8 mouse cellular contexts compared by ENCODE assay signal in the genomic region with DNA sequence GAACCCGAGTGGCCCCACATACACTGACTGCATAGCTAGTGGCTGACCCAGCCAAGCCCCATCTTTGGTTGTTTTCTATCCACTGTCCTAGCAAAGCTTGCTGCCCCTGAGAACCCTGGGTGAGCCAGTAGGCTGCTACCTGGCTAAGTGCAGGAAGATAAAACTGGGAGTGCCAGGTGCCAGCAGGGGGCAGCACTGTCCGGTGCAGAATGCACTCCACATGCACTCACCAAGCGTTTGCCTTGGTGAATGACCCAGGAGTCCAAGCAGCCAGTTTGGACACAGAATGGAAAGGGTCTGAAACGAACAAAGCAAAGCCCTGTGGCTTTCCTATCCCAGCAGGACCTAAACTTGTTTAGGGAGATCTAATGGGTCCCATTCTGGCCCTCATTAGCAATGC. TPM values are rescaled to one million over a fixed set of nuclear protein-coding genes. Genes with fewer than 3 reads are reported as not detected.
A peak's percentile ranks its signal among the peaks of the same experiment; 100 is the strongest.
DNase-seq lines count a peak whose midpoint lies in the region; TF ChIP-seq lines count a peak whose summit lies in the region.

No protein-coding gene starts in this region.

- DNase-seq in gastrocnemius, adult 2 months, result no peak
- DNase-seq in gastrocnemius, postnatal 36 days, result no peak
- peak; percentile 6 for DNase-seq in ovary, postnatal 14 days (ENCODE audit: low spot score)
- no peak for DNase-seq in ovary, adult 18-20 months (ENCODE audit: low spot score)
- peak; percentile 34 to 35 for DNase-seq in kidney, postnatal 25 days
- DNase-seq in naive thymus-derived CD4-positive, alpha-beta T cell, adult 2 months (ENCODE audit: low read depth), result peak; percentile 7
- DNase-seq in frontal cortex, postnatal 36 days (ENCODE audit: low spot score in 2 of 2), result no peak

- H3K4me1 ChIP-seq in bone marrow, adult 2 months (ENCODE audit: control insufficient read depth, insufficient read depth, low read length), result no peaks in the 10 kb centered on the region

- TF ChIP-seq POLR2A in bone marrow, adult 2 months (IDR thresholded peaks at IDR 0.05; ENCODE audit: borderline replicate concordance, control insufficient read depth, low read depth, low read length), result no peak

- intact Hi-C loops in gastrocnemius, adult 2 months (cut with DNase I), result no loop called here
- intact Hi-C loops in gastrocnemius, postnatal 36 days (cut with DNase I), result no loop called here

- H3K27ac ChIP-seq in gastrocnemius, adult 2 months, result no peak overlapping the region
- no peak overlapping the region for H3K27ac ChIP-seq in bone marrow, adult 2 months (ENCODE audit: control insufficient read depth, insufficient read depth, low read depth, low read length, poor library complexity)

- WGBS in bone marrow, adult 2 months, result 43% methylated on average over 4 of the region's 4 CpGs

- H3K4me3 ChIP-seq in gastrocnemius, adult 2 months, result no peak overlapping the region
- H3K4me3 ChIP-seq in bone marrow, adult 2 months (replicated peaks; ENCODE audit: control insufficient read depth, low read depth, low read length), result no peak overlapping the region

- peak; percentile 41; the same call in 1 of the 2 replicates for TF ChIP-seq CTCF in gastrocnemius, adult 2 months (IDR thresholded peaks at IDR 0.05)
- peak; percentile 52; the same call in 1 of the 2 replicates for TF ChIP-seq CTCF in bone marrow, adult 2 months (IDR thresholded peaks at IDR 0.05; ENCODE audit: control insufficient read depth, insufficient read depth, low read length)

RNA-seq across cellular contexts. Expression of a gene that starts 8.5 kb away (rescaled TPM):
- not detected for total RNA-seq in gastrocnemius, adult 2 months (2021)
- total RNA-seq in gastrocnemius, postnatal 36 days (2021), result not detected
- polyA plus RNA-seq in bone marrow, adult 2 months (2011; ENCODE audit: insufficient read depth, insufficient read length, low replicate concordance, missing spikeins), result not detected in 2 replicates

RNA-seq across cellular contexts. Expression of a gene that starts 36.6 kb away (rescaled TPM):
- not detected for total RNA-seq in gastrocnemius, adult 2 months (2021)
- not detected for total RNA-seq in gastrocnemius, postnatal 36 days (2021)
- not detected in 2 replicates for polyA plus RNA-seq in bone marrow, adult 2 months (2011; ENCODE audit: insufficient read depth, insufficient read length, low replicate concordance, missing spikeins)

Comparison
In these comparisons a context has a peak if more than half of its experiments do, and no peak if none do; other contexts are left out.
1. DNase-seq: peak in ovary, postnatal 14 days (single experiment), kidney, postnatal 25 days (2 of 2) and naive thymus-derived CD4-positive, alpha-beta T cell, adult 2 months (single experiment); none in gastrocnemius, adult 2 months (single experiment), gastrocnemius, postnatal 36 days (0 of 2), ovary, adult 18-20 months (single experiment) and frontal cortex, postnatal 36 days (0 of 2).